Mouse (Mus musculus) heart, embryonic 11.5 days (tissue): Measurements from ENCODE around the gene Nfkb2. TPM values are rescaled to one million over a fixed set of nuclear protein-coding genes. Genes with fewer than 3 reads are reported as not detected.

ENCODE experiments used
- ATAC-seq: fragments of 200-750 bp; cut with Nextera tagmentation; replicated peaks from 2 replicates; pipeline ENCODE4 v1.8.0; 2017; ENCODE audit warnings: moderate library complexity; ENCODE audit not compliant: insufficient number of reproducible peaks, low FRiP score, low TSS enrichment
- H3K27ac ChIP-seq: fragments of 300-500 bp; sonication (generic); 2 replicates; pipeline ENCODE4 v1.5.1; 2014; ENCODE audit warnings: mild to moderate bottlenecking, low read depth, low read length
- H3K27me3 ChIP-seq: fragments of 300-500 bp; sonication (generic); 2 replicates; pipeline ENCODE4 v1.6.1; 2014; ENCODE audit warnings: mild to moderate bottlenecking, low read length, mixed read lengths; ENCODE audit not compliant: control insufficient read depth, insufficient read depth
- H3K36me3 ChIP-seq: fragments of 300-500 bp; sonication (generic); 2 replicates; pipeline ENCODE4 v1.6.1; 2014; ENCODE audit warnings: mild to moderate bottlenecking, low read length, moderate library complexity, mixed read lengths; ENCODE audit not compliant: control insufficient read depth, insufficient read depth
- H3K4me1 ChIP-seq: fragments of 300-500 bp; sonication (generic); 2 replicates; pipeline ENCODE4 v1.6.1; 2014; ENCODE audit warnings: low read length; ENCODE audit not compliant: control insufficient read depth, insufficient read depth
- H3K4me2 ChIP-seq: fragments of 300-500 bp; sonication (generic); 2 replicates; pipeline ENCODE4 v1.6.1; 2014; ENCODE audit warnings: mild to moderate bottlenecking, moderate library complexity
- H3K4me3 ChIP-seq: fragments of 300-500 bp; sonication (generic); 2 replicates; pipeline ENCODE4 v1.5.1; 2014; ENCODE audit warnings: low read depth, low read length
- H3K9ac ChIP-seq: fragments of 300-500 bp; sonication (generic); 2 replicates; pipeline ENCODE4 v1.6.1; 2014; ENCODE audit warnings: mild to moderate bottlenecking, low read depth, low read length, moderate library complexity
- H3K9me3 ChIP-seq: fragments of 300-500 bp; sonication (generic); replicated peaks from 2 replicates; pipeline ENCODE4 v1.6.1; 2016; ENCODE audit warnings: low read length; ENCODE audit not compliant: control insufficient read depth
- WGBS: fragments of 180-500 bp; shearing (Covaris S2); extraction: QIAGEN DNeasy Blood & Tissue Kit; methylation state at CpG from one replicate; pipeline ENCODE4 v1.1.7; 2014; ENCODE audit not compliant: insufficient replicate concordance; 5-methylcytosine and 5-hydroxymethylcytosine counted together
- polyA plus RNA-seq: library from polyadenylated mRNA; unstranded; fragments of >200 nt; fragmentation: Nextera tagmentation; extraction: Ambion mirVana; gene quantifications from 2 replicates; pipeline ENCODE4 v1.2.1, GENCODE M21; 2014

Gene Nfkb2
- polyA plus RNA-seq, 1 experiment from 2014 or later = 7.3 TPM

GRCm38 (mm10) chr19:46318031-46318471, 13.9 kb downstream of the Nfkb2 start:
- peaks cover 29% of the 10 kb centered on the region for H3K4me1 ChIP-seq
- peak overlapping the region; percentile 64 for H3K4me2 ChIP-seq
- H3K9ac ChIP-seq = no peak overlapping the region; the same call in 1 of the 2 replicates
- peaks cover 97% of the 10 kb centered on the region for H3K27me3 ChIP-seq
- H3K4me3 ChIP-seq = peak overlapping the region; percentile 48
- no peaks in the 10 kb centered on the region for H3K9me3 ChIP-seq
- ATAC-seq = no peak
- 3% methylated on average over 34 of the region's 42 CpGs for WGBS
- peaks cover under 1% of the 10 kb centered on the region; the same call in 1 of the 2 replicates for H3K36me3 ChIP-seq
- no peak overlapping the region for H3K27ac ChIP-seq

GRCm38 (mm10) chr19:46318586-46319378, 14.7 kb downstream of the Nfkb2 start:
- Histone ChIP-seq H3K9me3 (no peaks in the 10 kb centered on the region), H3K4me3 (peak overlapping the region; percentile 48; the same call in 1 of the 2 replicates), H3K4me1 (peaks cover 23% of the 10 kb centered on the region), H3K36me3 (no peaks in the 10 kb centered on the region), H3K27me3 (peaks cover 97% of the 10 kb centered on the region), H3K27ac (no peak overlapping the region), H3K4me2 (peak overlapping the region; percentile 64), H3K9ac (no peak overlapping the region)
- WGBS = 10% methylated on average over 16 of the region's 16 CpGs
- ATAC-seq = no peak

GRCm38 (mm10) chr19:46320076-46320785, 16.1 kb downstream of the Nfkb2 start:
- Histone ChIP-seq H3K36me3 (no peaks in the 10 kb centered on the region), H3K27me3 (peaks cover 97% of the 10 kb centered on the region), H3K9ac (no peak overlapping the region), H3K27ac (no peak overlapping the region), H3K4me2 (no peak overlapping the region), H3K4me1 (peaks cover 12% of the 10 kb centered on the region), H3K4me3 (no peak overlapping the region), H3K9me3 (no peaks in the 10 kb centered on the region)
- no peak for ATAC-seq
- 69% methylated on average over 8 of the region's 8 CpGs for WGBS

- Histone ChIP-seq H3K27me3 (peaks cover 100% of the 10 kb centered on the region), H3K9me3 (no peaks in the 10 kb centered on the region), H3K4me3 (no peak overlapping the region), H3K27ac (no peak overlapping the region), H3K4me2 (no peak overlapping the region), H3K36me3 (no peaks in the 10 kb centered on the region), H3K4me1 (peaks cover 3% of the 10 kb centered on the region; the same call in 1 of the 2 replicates), H3K9ac (no peak overlapping the region)
- ATAC-seq = no peak
- 31% methylated on average over 6 of the region's 6 CpGs for WGBS
These were observed 17.2 kb downstream of the Nfkb2 start for GRCm38 (mm10) chr19:46321101-46321943.

- no peak overlapping the region for H3K9ac ChIP-seq
- ATAC-seq = no peak
- no peak overlapping the region for H3K27ac ChIP-seq
- no peak overlapping the region for H3K4me3 ChIP-seq
- H3K4me2 ChIP-seq = no peak overlapping the region
- no peaks in the 10 kb centered on the region for H3K9me3 ChIP-seq
- H3K4me1 ChIP-seq = peaks cover 3% of the 10 kb centered on the region; the same call in 1 of the 2 replicates
- H3K36me3 ChIP-seq = no peaks in the 10 kb centered on the region
- peaks cover 100% of the 10 kb centered on the region for H3K27me3 ChIP-seq
- WGBS = 45% methylated on average over 11 of the region's 11 CpGs
These were observed 18.2 kb downstream of the Nfkb2 start for GRCm38 (mm10) chr19:46322144-46322995.

GRCm38 (mm10) chr19:46322996-46323572, 19.0 kb downstream of the Nfkb2 start:
- Histone ChIP-seq H3K4me3 (no peak overlapping the region), H3K36me3 (no peaks in the 10 kb centered on the region), H3K27me3 (peaks cover 95% of the 10 kb centered on the region), H3K4me2 (no peak overlapping the region), H3K9ac (no peak overlapping the region), H3K4me1 (peaks cover 4% of the 10 kb centered on the region), H3K9me3 (no peaks in the 10 kb centered on the region), H3K27ac (no peak overlapping the region)
- no peak for ATAC-seq
- 67% methylated on average over 13 of the region's 13 CpGs for WGBS

GRCm38 (mm10) chr19:46323716-46324115, 19.6 kb downstream of the Nfkb2 start:
- no peak overlapping the region for H3K9ac ChIP-seq
- H3K9me3 ChIP-seq = no peaks in the 10 kb centered on the region
- H3K4me2 ChIP-seq = no peak overlapping the region
- H3K4me3 ChIP-seq = no peak overlapping the region
- H3K36me3 ChIP-seq = no peaks in the 10 kb centered on the region
- peaks cover 88% of the 10 kb centered on the region for H3K27me3 ChIP-seq
- WGBS = 65% methylated on average over 5 of the region's 5 CpGs
- H3K4me1 ChIP-seq = peaks cover 4% of the 10 kb centered on the region
- H3K27ac ChIP-seq = no peak overlapping the region
- ATAC-seq = no peak
